Comparison of ENCODE assay signal across 9 mouse cellular contexts in the genomic region with DNA sequence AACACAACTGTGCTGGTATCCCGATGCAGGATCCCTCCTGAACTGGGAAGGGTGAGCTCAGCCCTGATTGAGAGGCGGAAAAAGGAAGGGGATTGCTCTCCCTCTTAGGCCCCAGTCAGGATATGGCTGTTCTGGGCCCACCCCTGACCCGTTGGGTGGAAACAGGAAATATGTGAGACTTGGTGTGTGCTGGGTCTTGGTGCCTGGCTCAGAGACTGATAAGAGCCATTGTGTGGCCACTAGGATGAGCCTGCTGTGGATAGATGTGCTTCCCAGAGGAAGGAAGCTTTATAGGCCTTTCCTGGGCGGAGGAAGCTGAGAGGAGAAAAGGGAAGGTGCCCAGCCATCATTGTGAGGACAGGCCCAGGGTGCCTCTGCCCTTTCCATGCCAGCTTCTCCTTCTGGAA. TPM values are rescaled to one million over a fixed set of nuclear protein-coding genes. Genes with fewer than 3 reads are reported as not detected.
A peak's percentile ranks its signal among the peaks of the same experiment; 100 is the strongest.
DNase-seq lines count a peak whose midpoint lies in the region; ATAC-seq and TF ChIP-seq lines count a peak whose summit lies in the region.
"Had no signal": no experiment of that assay in that cellular context is flagged by ENCODE, and none has a peak within 500 bp of the region (broad histone marks: within the 10 kb centered on the region; RNA-seq: fewer than 3 reads in every experiment).

No protein-coding gene starts in this region.

- no peaks in the 10 kb centered on the region for H3K9me3 ChIP-seq in hindbrain, postnatal 0 days (ENCODE audit: low read length)
- H3K9me3 ChIP-seq in hindbrain, embryonic 10.5 days: no peaks in the 10 kb centered on the region
- H3K9me3 ChIP-seq in heart, embryonic 13.5 days: no peaks in the 10 kb centered on the region

- no peaks in the 10 kb centered on the region for H3K36me3 ChIP-seq in hindbrain, postnatal 0 days (ENCODE audit: insufficient read depth, low read length)
- peaks cover 11% of the 10 kb centered on the region for H3K36me3 ChIP-seq in hindbrain, embryonic 10.5 days
- H3K36me3 ChIP-seq in heart, embryonic 13.5 days: peaks cover 7% of the 10 kb centered on the region; the same call in 1 of the 2 replicates

- H3K4me3 ChIP-seq in hindbrain, postnatal 0 days (ENCODE audit: low read length): no peak overlapping the region
- H3K4me3 ChIP-seq in hindbrain, embryonic 10.5 days: no peak overlapping the region
- H3K4me3 ChIP-seq in heart, embryonic 13.5 days: no peak overlapping the region

- H3K4me2 ChIP-seq in hindbrain, postnatal 0 days (ENCODE audit: low read depth, low read length): no peak overlapping the region
- H3K4me2 ChIP-seq in heart, embryonic 13.5 days: no peak overlapping the region

- TF ChIP-seq CTCF in hindbrain, postnatal 0 days (IDR thresholded peaks at IDR 0.05; ENCODE audit: low read depth): no peak

- H3K9ac ChIP-seq in hindbrain, postnatal 0 days (replicated peaks; ENCODE audit: low read length): no peak overlapping the region
- no peak overlapping the region for H3K9ac ChIP-seq in heart, embryonic 13.5 days

- peak overlapping the region; percentile 29; the same call in 1 of the 2 replicates for H3K27ac ChIP-seq in hindbrain, postnatal 0 days
- no peak overlapping the region for H3K27ac ChIP-seq in hindbrain, embryonic 10.5 days
- H3K27ac ChIP-seq in heart, embryonic 13.5 days (replicated peaks): peak overlapping the region; percentile 93

- 92% methylated on average over 4 of the region's 4 CpGs for WGBS in hindbrain, postnatal 0 days
- WGBS in hindbrain, embryonic 10.5 days: 82% methylated on average over 4 of the region's 4 CpGs
- 47% methylated on average over 4 of the region's 4 CpGs for WGBS in heart, embryonic 13.5 days

- DNase-seq in hindbrain, postnatal 0 days (ENCODE audit: low spot score): no peak
- no peak for DNase-seq in hindbrain, embryonic 10.5 days (ENCODE audit: low spot score)
- peak; percentile 71 for DNase-seq in kidney, postnatal 14 days
- DNase-seq in lung, postnatal 36 days: peak; percentile 82
- DNase-seq in urinary bladder, adult 2 months (ENCODE audit: low spot score): no peak
- no peak for DNase-seq in layer of hippocampus, adult 9-10 months (ENCODE audit: low spot score)
- DNase-seq in thymus, postnatal 14 days: no peak
- DNase-seq: cerebellum, adult 11-12 months had no signal

- ATAC-seq in hindbrain, postnatal 0 days: no peak
- no peak for ATAC-seq in heart, embryonic 13.5 days (ENCODE audit: extremely low read depth, insufficient number of reproducible peaks, low FRiP score, low TSS enrichment)

- H3K27me3 ChIP-seq in hindbrain, postnatal 0 days (ENCODE audit: insufficient read depth, low read length): no peaks in the 10 kb centered on the region
- peaks cover 22% of the 10 kb centered on the region for H3K27me3 ChIP-seq in hindbrain, embryonic 10.5 days (ENCODE audit: insufficient read depth, poor library complexity, severe bottlenecking)
- H3K27me3 ChIP-seq in heart, embryonic 13.5 days (replicated peaks): no peaks in the 10 kb centered on the region

- H3K4me1 ChIP-seq in hindbrain, postnatal 0 days (ENCODE audit: insufficient read depth, low read length): peaks cover 9% of the 10 kb centered on the region
- H3K4me1 ChIP-seq in hindbrain, embryonic 10.5 days (replicated peaks): peaks cover 43% of the 10 kb centered on the region
- H3K4me1 ChIP-seq in heart, embryonic 13.5 days: peaks cover 58% of the 10 kb centered on the region

RNA-seq across cellular contexts. Expression of gene Myo1c, which starts 1.1 kb away (rescaled TPM):
- total RNA-seq in hindbrain, postnatal 0 days (2014; rRNA removed): 20.5 and 22.4 TPM in 2 replicates
- polyA plus RNA-seq in hindbrain, postnatal 0 days (2015; fragmentation: Nextera tagmentation; extraction: Ambion mirVana): 9.3 and 9.5 TPM in 2 replicates
- 16.4 and 19.0 TPM in 2 replicates for polyA plus RNA-seq in hindbrain, embryonic 10.5 days (2016; fragmentation: Nextera tagmentation; extraction: Ambion mirVana)
- 58.4 and 58.7 TPM in 2 replicates for polyA plus RNA-seq in heart, embryonic 13.5 days (2015; fragmentation: Nextera tagmentation; extraction: Ambion mirVana)
- 126 and 135 TPM in 2 replicates for polyA plus RNA-seq in urinary bladder, adult 2 months (2012; rRNA removed)

RNA-seq across cellular contexts. Expression of gene Inpp5k, which starts 18.4 kb away (rescaled TPM):
- 52.1 and 53.2 TPM in 2 replicates for total RNA-seq in hindbrain, postnatal 0 days (2014; rRNA removed)
- polyA plus RNA-seq in hindbrain, postnatal 0 days (2015; fragmentation: Nextera tagmentation; extraction: Ambion mirVana): 38.8 and 43.9 TPM in 2 replicates
- 20.6 and 24.9 TPM in 2 replicates for polyA plus RNA-seq in hindbrain, embryonic 10.5 days (2016; fragmentation: Nextera tagmentation; extraction: Ambion mirVana)
- 18.9 and 20.9 TPM in 2 replicates for polyA plus RNA-seq in heart, embryonic 13.5 days (2015; fragmentation: Nextera tagmentation; extraction: Ambion mirVana)
- 61.9 and 68.7 TPM in 2 replicates for polyA plus RNA-seq in urinary bladder, adult 2 months (2012; rRNA removed)

RNA-seq across cellular contexts. Expression of gene Crk, which starts 29.9 kb away (rescaled TPM):
- total RNA-seq in hindbrain, postnatal 0 days (2014; rRNA removed): 83.3 and 111 TPM in 2 replicates
- polyA plus RNA-seq in hindbrain, postnatal 0 days (2015; fragmentation: Nextera tagmentation; extraction: Ambion mirVana): 82.3 and 82.5 TPM in 2 replicates
- 107 and 122 TPM in 2 replicates for polyA plus RNA-seq in hindbrain, embryonic 10.5 days (2016; fragmentation: Nextera tagmentation; extraction: Ambion mirVana)
- 84.8 and 93.1 TPM in 2 replicates for polyA plus RNA-seq in heart, embryonic 13.5 days (2015; fragmentation: Nextera tagmentation; extraction: Ambion mirVana)
- 84.0 and 86.6 TPM in 2 replicates for polyA plus RNA-seq in urinary bladder, adult 2 months (2012; rRNA removed)

Comparison
In these comparisons a context has a peak if more than half of its experiments do, and no peak if none do; other contexts are left out.
1. DNase-seq: peak in kidney, postnatal 14 days (single experiment) and lung, postnatal 36 days (single experiment); none in hindbrain, postnatal 0 days (single experiment), hindbrain, embryonic 10.5 days (single experiment), urinary bladder, adult 2 months (single experiment), layer of hippocampus, adult 9-10 months (single experiment) and thymus, postnatal 14 days (single experiment).